Mouse (Mus musculus): ENCODE results near the gene Trim67. TPM values are rescaled to one million over a fixed set of nuclear protein-coding genes. Genes with fewer than 3 reads are reported as not detected.

Trim67 gene
- total RNA-seq, 1 experiment = 0.40 TPM

- Histone ChIP-seq H3K27ac (ENCODE audit: insufficient read depth, low read depth, low read length, poor library complexity, severe bottlenecking) (no peak overlapping the region), H3K4me3 (ENCODE audit: insufficient read depth in 1 of 2, low read depth in 1 of 2, low read length in 2 of 2, poor library complexity in 1 of 2, severe bottlenecking in 1 of 2) (peak overlapping the region; percentile 30 to 89; a peak in 2 of 4 replicates), H3K36me3 (ENCODE audit: control insufficient read depth, insufficient read depth, low read length, poor library complexity, severe bottlenecking) (no peaks in the 10 kb centered on the region), H3K9ac (ENCODE audit: insufficient read depth, low read depth, low read length, poor library complexity, severe bottlenecking) (no peak overlapping the region), H3K4me1 (ENCODE audit: control insufficient read depth in 2 of 2, insufficient read depth in 2 of 2, low read length in 2 of 2, poor library complexity in 1 of 2) (peaks cover 3 to 15% of the 10 kb centered on the region in 2 experiments; a peak in 2 of 4 replicates), H3K9me3 (ENCODE audit: control insufficient read depth, insufficient read depth, low read depth, low read length) (no peaks in the 10 kb centered on the region)
- DNase-seq (ENCODE audit: low read depth, low spot score) = no peak
- in situ Hi-C loops (cut with MboI; ENCODE audit: low sequenced_read_pairs in 2 of 2, unreplicated experiment in 2 of 2) = no loop called here
- TF ChIP-seq ZNF384 (IDR thresholded peaks at IDR 0.05; ENCODE audit: low read depth, low read length) (no peak), CHD2 (IDR thresholded peaks at IDR 0.05; ENCODE audit: low read depth, low read length) (no peak), MAFK (IDR thresholded peaks at IDR 0.05; ENCODE audit: insufficient read depth, low read depth, low read length) (no peak), HCFC1 (IDR thresholded peaks at IDR 0.05; ENCODE audit: borderline replicate concordance, insufficient read depth, low read length) (no peak), ZC3H11A (IDR thresholded peaks at IDR 0.05; ENCODE audit: borderline replicate concordance, low read depth, low read length) (no peak)
Measured at GRCm38 (mm10) chr8:124752325-124752862, 40.5 kb upstream of the Trim67 start.

- Histone ChIP-seq H3K4me3 (ENCODE audit: insufficient read depth in 1 of 2, low read depth in 1 of 2, low read length in 2 of 2, poor library complexity in 1 of 2, severe bottlenecking in 1 of 2) (no peak overlapping the region), H3K9me3 (ENCODE audit: control insufficient read depth, insufficient read depth, low read depth, low read length) (no peaks in the 10 kb centered on the region), H3K9ac (ENCODE audit: insufficient read depth, low read depth, low read length, poor library complexity, severe bottlenecking) (no peak overlapping the region), H3K36me3 (ENCODE audit: control insufficient read depth, insufficient read depth, low read length, poor library complexity, severe bottlenecking) (no peaks in the 10 kb centered on the region), H3K27ac (ENCODE audit: insufficient read depth, low read depth, low read length, poor library complexity, severe bottlenecking) (no peak overlapping the region), H3K4me1 (ENCODE audit: control insufficient read depth in 2 of 2, insufficient read depth in 2 of 2, low read length in 2 of 2, poor library complexity in 1 of 2) (peaks cover 3 to 17% of the 10 kb centered on the region in 2 experiments; a peak in 2 of 4 replicates)
- in situ Hi-C loops (cut with MboI; ENCODE audit: low sequenced_read_pairs in 2 of 2, unreplicated experiment in 2 of 2) = no loop called here
- no peak for TF ChIP-seq ZNF384 (IDR thresholded peaks at IDR 0.05; ENCODE audit: low read depth, low read length)
- no peak for TF ChIP-seq CHD2 (IDR thresholded peaks at IDR 0.05; ENCODE audit: low read depth, low read length)
- no peak for TF ChIP-seq ZC3H11A (IDR thresholded peaks at IDR 0.05; ENCODE audit: borderline replicate concordance, low read depth, low read length)
- TF ChIP-seq MAFK (IDR thresholded peaks at IDR 0.05; ENCODE audit: insufficient read depth, low read depth, low read length) = no peak
- no peak for TF ChIP-seq HCFC1 (IDR thresholded peaks at IDR 0.05; ENCODE audit: borderline replicate concordance, insufficient read depth, low read length)
- no peak for DNase-seq (ENCODE audit: low read depth, low spot score)
Measured at GRCm38 (mm10) chr8:124754101-124754791, 38.6 kb upstream of the Trim67 start.

GRCm38 (mm10) chr8:124754792-124755190 is 38.1 kb upstream of the Trim67 start:
- peaks cover 3 to 17% of the 10 kb centered on the region in 2 experiments; a peak in 2 of 4 replicates for H3K4me1 ChIP-seq (ENCODE audit: control insufficient read depth in 2 of 2, insufficient read depth in 2 of 2, low read length in 2 of 2, poor library complexity in 1 of 2)
- H3K36me3 ChIP-seq (ENCODE audit: control insufficient read depth, insufficient read depth, low read length, poor library complexity, severe bottlenecking) = no peaks in the 10 kb centered on the region
- no peak overlapping the region for H3K27ac ChIP-seq (ENCODE audit: insufficient read depth, low read depth, low read length, poor library complexity, severe bottlenecking)
- in situ Hi-C loops (cut with MboI; ENCODE audit: low sequenced_read_pairs in 2 of 2, unreplicated experiment in 2 of 2) = no loop called here
- H3K9ac ChIP-seq (ENCODE audit: insufficient read depth, low read depth, low read length, poor library complexity, severe bottlenecking) = no peak overlapping the region
- DNase-seq (ENCODE audit: low read depth, low spot score) = no peak
- no peaks in the 10 kb centered on the region for H3K9me3 ChIP-seq (ENCODE audit: control insufficient read depth, insufficient read depth, low read depth, low read length)
- no peak overlapping the region for H3K4me3 ChIP-seq (ENCODE audit: insufficient read depth in 1 of 2, low read depth in 1 of 2, low read length in 2 of 2, poor library complexity in 1 of 2, severe bottlenecking in 1 of 2)
- TF ChIP-seq ZC3H11A (IDR thresholded peaks at IDR 0.05; ENCODE audit: borderline replicate concordance, low read depth, low read length) = no peak

DNA sequence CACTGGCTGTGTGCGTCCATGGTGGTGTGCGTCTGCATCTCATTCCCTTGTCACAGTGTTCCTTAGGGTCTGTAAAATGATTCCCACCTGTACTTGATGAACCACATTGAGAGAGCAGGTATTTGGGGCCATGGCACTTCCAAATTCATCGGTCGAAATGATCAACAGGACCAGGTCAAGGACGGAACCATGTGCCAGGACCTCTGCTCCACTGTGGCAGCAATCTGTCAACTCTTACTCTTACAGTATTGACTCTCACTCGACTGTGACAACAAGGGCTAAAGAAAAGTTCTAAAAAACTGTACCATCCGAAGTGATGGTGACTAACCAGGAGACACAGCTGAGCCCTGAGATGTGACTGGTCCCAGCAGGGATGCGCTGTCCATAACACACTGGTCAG is 37.4 kb upstream of the Trim67 start:
- Histone ChIP-seq H3K27ac (ENCODE audit: insufficient read depth, low read depth, low read length, poor library complexity, severe bottlenecking) (no peak overlapping the region), H3K4me3 (ENCODE audit: insufficient read depth in 1 of 2, low read depth in 1 of 2, low read length in 2 of 2, poor library complexity in 1 of 2, severe bottlenecking in 1 of 2) (no peak overlapping the region), H3K36me3 (ENCODE audit: control insufficient read depth, insufficient read depth, low read length, poor library complexity, severe bottlenecking) (no peaks in the 10 kb centered on the region), H3K9me3 (ENCODE audit: control insufficient read depth, insufficient read depth, low read depth, low read length) (no peaks in the 10 kb centered on the region), H3K9ac (ENCODE audit: insufficient read depth, low read depth, low read length, poor library complexity, severe bottlenecking) (no peak overlapping the region), H3K4me1 (ENCODE audit: control insufficient read depth in 2 of 2, insufficient read depth in 2 of 2, low read length in 2 of 2, poor library complexity in 1 of 2) (peaks cover 3 to 16% of the 10 kb centered on the region in 2 experiments; a peak in 2 of 4 replicates)
- no peak for DNase-seq (ENCODE audit: low read depth, low spot score)
- in situ Hi-C loops (cut with MboI; ENCODE audit: low sequenced_read_pairs in 2 of 2, unreplicated experiment in 2 of 2) = no loop called here
- TF ChIP-seq CHD2 (IDR thresholded peaks at IDR 0.05; ENCODE audit: low read depth, low read length) = no peak
- TF ChIP-seq ZNF384 (IDR thresholded peaks at IDR 0.05; ENCODE audit: low read depth, low read length) = no peak
- no peak for TF ChIP-seq HCFC1 (IDR thresholded peaks at IDR 0.05; ENCODE audit: borderline replicate concordance, insufficient read depth, low read length)
- TF ChIP-seq ZC3H11A (IDR thresholded peaks at IDR 0.05; ENCODE audit: borderline replicate concordance, low read depth, low read length) = no peak
- no peak for TF ChIP-seq MAFK (IDR thresholded peaks at IDR 0.05; ENCODE audit: insufficient read depth, low read depth, low read length)

Data from ES-E14 (cell line).